Mouse (Mus musculus): ENCODE data around the gene Hoxb7. TPM values are rescaled to one million over a fixed set of nuclear protein-coding genes. Genes with fewer than 3 reads are reported as not detected.

Gene Hoxb7
- polyA plus RNA-seq, 2 experiments, result 0.02 to 0.19 TPM

DNA sequence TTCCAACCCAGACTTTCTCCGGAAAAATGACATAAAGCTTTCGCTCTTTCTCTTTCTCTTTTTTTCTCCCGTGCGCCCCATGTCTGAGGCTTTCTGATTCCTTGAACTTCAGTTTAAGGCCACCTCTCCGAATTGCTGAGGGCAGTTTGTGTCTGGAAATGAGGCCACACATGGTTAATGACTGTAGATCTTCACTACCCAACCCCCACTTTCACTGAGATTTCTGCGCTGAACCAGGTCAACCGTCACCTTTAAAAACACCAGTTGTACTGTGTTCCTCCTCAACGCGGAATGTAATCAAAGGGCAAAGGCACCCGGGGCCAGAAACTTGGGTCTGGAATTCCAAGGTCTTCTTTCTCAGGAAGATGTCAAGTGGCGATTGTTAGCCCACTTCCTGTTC lies 32.2 kb upstream of the Hoxb7 start:
- H3K4me3 ChIP-seq (ENCODE audit: insufficient read depth in 1 of 2, low read depth in 2 of 2, low read length in 2 of 2), result no peak overlapping the region
- H3K27ac ChIP-seq, result no peak overlapping the region
- no peaks in the 10 kb centered on the region for H3K36me3 ChIP-seq (replicated peaks; ENCODE audit: control insufficient read depth, insufficient read depth, low read depth)
- 3% methylated on average over 11 of the region's 11 CpGs for WGBS (ENCODE audit: insufficient replicate concordance)
- H3K9me3 ChIP-seq (ENCODE audit: control insufficient read depth, low read length), result no peaks in the 10 kb centered on the region
- no peak for DNase-seq (ENCODE audit: low read depth in 3 of 3, low spot score in 3 of 3)
- ATAC-seq (ENCODE audit: insufficient read depth), result no peak
- peaks cover 93% of the 10 kb centered on the region for H3K27me3 ChIP-seq (ENCODE audit: control insufficient read depth, insufficient read depth, low read length)
- H3K4me2 ChIP-seq (ENCODE audit: low read depth), result no peak overlapping the region
- no peak overlapping the region for H3K9ac ChIP-seq (replicated peaks)
- no peak for TF ChIP-seq EP300 (IDR thresholded peaks at IDR 0.05; ENCODE audit: low read depth)
- no peak for TF ChIP-seq CTCF (IDR thresholded peaks at IDR 0.05; ENCODE audit: low read depth)
- no peaks in the 10 kb centered on the region for H3K4me1 ChIP-seq (replicated peaks; ENCODE audit: control insufficient read depth in 2 of 2, insufficient read depth in 2 of 2, low read length in 1 of 2)

DNA sequence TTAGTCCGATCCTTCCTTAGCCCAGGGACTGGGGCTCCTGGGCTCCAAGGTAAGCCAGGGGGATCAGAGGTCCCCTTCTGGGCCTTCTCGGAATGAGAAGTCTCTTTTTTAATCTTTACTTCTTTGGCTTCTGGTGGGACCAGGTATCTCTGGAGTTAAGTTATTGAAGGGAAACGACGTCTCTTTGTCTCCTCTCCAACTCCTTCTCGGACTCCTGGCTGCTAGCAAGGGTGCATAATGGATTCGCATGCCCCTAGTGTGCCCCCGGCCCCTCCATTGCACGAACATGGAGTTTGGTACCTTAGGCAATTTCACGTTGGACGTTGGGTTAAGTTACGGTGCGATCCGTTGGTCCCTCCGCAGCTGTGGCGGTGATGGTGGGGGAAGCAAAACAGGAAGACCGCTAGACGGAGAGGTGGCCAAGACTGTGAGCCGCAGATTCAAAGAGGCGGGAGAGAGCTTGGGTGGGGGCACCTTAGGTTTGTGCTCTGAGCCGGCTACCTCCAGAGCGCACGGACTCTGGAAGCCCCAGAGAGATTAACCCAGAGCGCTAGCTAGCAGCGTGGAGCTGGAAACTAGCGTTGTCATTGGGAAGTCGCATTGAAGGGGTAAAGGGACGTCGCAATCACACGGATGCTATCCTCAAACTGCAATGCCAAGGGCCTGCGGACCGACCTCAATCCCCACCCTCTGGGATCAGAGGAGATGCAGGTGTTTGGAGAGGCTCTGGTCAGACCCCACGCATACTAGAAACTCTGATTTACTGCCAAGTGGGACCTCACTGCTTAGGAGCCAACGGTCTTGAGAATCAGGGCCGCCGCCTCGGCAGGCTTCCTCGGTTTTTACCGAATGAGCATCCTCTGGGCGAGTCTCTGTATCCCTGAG lies 31.1 kb upstream of the Hoxb7 start:
- no peak overlapping the region for H3K4me2 ChIP-seq (ENCODE audit: low read depth)
- TF ChIP-seq EP300 (IDR thresholded peaks at IDR 0.05; ENCODE audit: low read depth) (no peak), CTCF (IDR thresholded peaks at IDR 0.05; ENCODE audit: low read depth) (no peak)
- no peak overlapping the region for H3K4me3 ChIP-seq (ENCODE audit: insufficient read depth in 1 of 2, low read depth in 2 of 2, low read length in 2 of 2)
- no peaks in the 10 kb centered on the region for H3K9me3 ChIP-seq (ENCODE audit: control insufficient read depth, low read length)
- WGBS (ENCODE audit: insufficient replicate concordance), result 2% methylated on average over 39 of the region's 39 CpGs
- H3K9ac ChIP-seq (replicated peaks), result no peak overlapping the region
- H3K27me3 ChIP-seq (ENCODE audit: control insufficient read depth, insufficient read depth, low read length), result peaks cover 94% of the 10 kb centered on the region
- H3K4me1 ChIP-seq (replicated peaks; ENCODE audit: control insufficient read depth in 2 of 2, insufficient read depth in 2 of 2, low read length in 1 of 2), result no peaks in the 10 kb centered on the region
- no peak overlapping the region for H3K27ac ChIP-seq
- DNase-seq (ENCODE audit: low read depth in 3 of 3, low spot score in 3 of 3) (no peak), ATAC-seq (ENCODE audit: insufficient read depth) (no peak)
- H3K36me3 ChIP-seq (replicated peaks; ENCODE audit: control insufficient read depth, insufficient read depth, low read depth), result no peaks in the 10 kb centered on the region

DNA sequence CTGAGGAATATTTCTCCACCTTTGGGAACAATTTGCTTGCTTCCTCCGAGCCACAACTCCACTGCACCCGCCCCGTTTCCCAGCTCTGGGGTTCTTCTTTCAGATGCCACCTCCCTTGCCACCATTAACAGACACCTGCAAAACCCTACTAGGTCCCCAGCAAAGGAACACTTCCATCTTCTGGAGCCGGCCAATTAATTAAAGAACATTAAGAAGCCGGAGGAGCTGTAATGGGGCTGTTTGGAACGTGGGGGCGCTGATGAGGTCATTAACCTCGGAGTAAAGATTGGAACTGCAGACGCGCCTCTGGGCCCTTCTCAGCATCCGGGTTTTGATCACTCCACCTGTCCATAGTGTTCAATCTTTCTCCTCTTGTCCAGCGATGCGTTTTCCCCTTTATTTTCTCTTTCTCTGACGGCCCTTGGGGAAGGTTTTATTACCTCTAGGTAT lies 30.4 kb upstream of the Hoxb7 start:
- H3K4me2 ChIP-seq (ENCODE audit: low read depth), result no peak overlapping the region
- H3K4me1 ChIP-seq (replicated peaks; ENCODE audit: control insufficient read depth in 2 of 2, insufficient read depth in 2 of 2, low read length in 1 of 2), result no peaks in the 10 kb centered on the region
- TF ChIP-seq EP300 (IDR thresholded peaks at IDR 0.05; ENCODE audit: low read depth), result no peak
- no peak for TF ChIP-seq CTCF (IDR thresholded peaks at IDR 0.05; ENCODE audit: low read depth)
- peaks cover 94% of the 10 kb centered on the region for H3K27me3 ChIP-seq (ENCODE audit: control insufficient read depth, insufficient read depth, low read length)
- no peaks in the 10 kb centered on the region for H3K36me3 ChIP-seq (replicated peaks; ENCODE audit: control insufficient read depth, insufficient read depth, low read depth)
- ATAC-seq (ENCODE audit: insufficient read depth) (no peak), DNase-seq (ENCODE audit: low read depth in 3 of 3, low spot score in 3 of 3) (no peak)
- 4% methylated on average over 14 of the region's 14 CpGs for whole genome bisulfite sequencing (ENCODE audit: insufficient replicate concordance)
- H3K4me3 ChIP-seq (ENCODE audit: insufficient read depth in 1 of 2, low read depth in 2 of 2, low read length in 2 of 2), result no peak overlapping the region
- H3K27ac ChIP-seq, result no peak overlapping the region
- H3K9me3 ChIP-seq (ENCODE audit: control insufficient read depth, low read length), result no peaks in the 10 kb centered on the region
- H3K9ac ChIP-seq (replicated peaks), result no peak overlapping the region

DNA sequence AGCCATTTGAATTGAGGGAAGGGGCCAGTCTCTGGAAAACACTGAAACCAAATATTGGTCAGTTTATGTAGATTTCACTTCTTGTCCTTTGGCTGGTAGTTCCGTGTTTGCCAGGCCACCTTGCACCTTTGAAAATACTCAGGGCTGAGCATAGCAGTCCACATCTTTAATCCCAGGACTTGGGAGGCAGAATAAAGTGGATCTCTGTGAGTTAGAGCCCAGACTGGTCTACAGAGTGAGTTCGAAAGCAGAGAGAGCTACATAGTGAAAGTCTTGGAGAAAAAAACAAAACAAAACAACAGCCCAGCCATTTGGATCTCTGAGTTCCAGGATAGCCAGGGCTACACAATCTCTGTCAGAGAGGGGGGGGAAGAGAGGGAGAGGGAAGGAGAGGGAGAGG lies 29.3 kb upstream of the Hoxb7 start:
- H3K27me3 ChIP-seq (ENCODE audit: control insufficient read depth, insufficient read depth, low read length), result peaks cover 94% of the 10 kb centered on the region
- no peaks in the 10 kb centered on the region for H3K4me1 ChIP-seq (replicated peaks; ENCODE audit: control insufficient read depth in 2 of 2, insufficient read depth in 2 of 2, low read length in 1 of 2)
- H3K27ac ChIP-seq, result no peak overlapping the region
- H3K36me3 ChIP-seq (replicated peaks; ENCODE audit: control insufficient read depth, insufficient read depth, low read depth), result no peaks in the 10 kb centered on the region
- H3K9me3 ChIP-seq (ENCODE audit: control insufficient read depth, low read length), result no peaks in the 10 kb centered on the region
- WGBS (ENCODE audit: insufficient replicate concordance), result 15% methylated on average over 2 of the region's 2 CpGs
- no peak for TF ChIP-seq EP300 (IDR thresholded peaks at IDR 0.05; ENCODE audit: low read depth)
- TF ChIP-seq CTCF (IDR thresholded peaks at IDR 0.05; ENCODE audit: low read depth), result no peak
- no peak overlapping the region for H3K9ac ChIP-seq (replicated peaks)
- H3K4me2 ChIP-seq (ENCODE audit: low read depth), result no peak overlapping the region
- no peak for DNase-seq (ENCODE audit: low read depth in 3 of 3, low spot score in 3 of 3)
- no peak overlapping the region for H3K4me3 ChIP-seq (ENCODE audit: insufficient read depth in 1 of 2, low read depth in 2 of 2, low read length in 2 of 2)
- no peak for ATAC-seq (ENCODE audit: insufficient read depth)

DNA sequence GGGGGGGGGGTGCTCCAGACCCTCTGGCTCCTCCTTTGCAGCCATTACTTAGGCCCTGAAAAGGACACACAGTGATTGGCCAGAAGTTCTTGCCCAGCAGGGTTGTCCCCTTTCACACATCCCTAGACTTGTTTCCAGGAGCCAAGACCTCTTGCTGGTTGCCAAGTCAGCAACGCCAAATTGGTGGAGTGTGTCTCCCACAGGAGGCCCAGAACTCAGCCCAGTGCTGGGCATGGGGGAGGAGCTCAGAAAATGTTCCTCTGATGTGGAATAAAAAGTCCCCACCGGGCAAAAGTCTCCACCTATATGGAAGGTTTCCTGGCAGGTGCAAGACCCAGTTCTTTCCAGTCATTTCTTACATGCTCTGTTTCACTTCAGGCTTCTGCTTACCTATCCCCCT lies 27.4 kb upstream of the Hoxb7 start:
- H3K36me3 ChIP-seq (replicated peaks; ENCODE audit: control insufficient read depth, insufficient read depth, low read depth), result no peaks in the 10 kb centered on the region
- no peak overlapping the region for H3K4me2 ChIP-seq (ENCODE audit: low read depth)
- H3K27me3 ChIP-seq (ENCODE audit: control insufficient read depth, insufficient read depth, low read length), result peaks cover 94% of the 10 kb centered on the region
- ATAC-seq (ENCODE audit: insufficient read depth) (no peak), DNase-seq (ENCODE audit: low read depth in 3 of 3, low spot score in 3 of 3) (no peak)
- TF ChIP-seq EP300 (IDR thresholded peaks at IDR 0.05; ENCODE audit: low read depth) (no peak), CTCF (IDR thresholded peaks at IDR 0.05; ENCODE audit: low read depth) (no peak)
- H3K4me3 ChIP-seq (ENCODE audit: insufficient read depth in 1 of 2, low read depth in 2 of 2, low read length in 2 of 2), result no peak overlapping the region
- H3K4me1 ChIP-seq (replicated peaks; ENCODE audit: control insufficient read depth in 2 of 2, insufficient read depth in 2 of 2, low read length in 1 of 2), result no peaks in the 10 kb centered on the region
- no peaks in the 10 kb centered on the region for H3K9me3 ChIP-seq (ENCODE audit: control insufficient read depth, low read length)
- WGBS (ENCODE audit: insufficient replicate concordance), result 21% methylated on average over 2 of the region's 2 CpGs
- no peak overlapping the region for H3K9ac ChIP-seq (replicated peaks)
- no peak overlapping the region for H3K27ac ChIP-seq

All from liver, embryonic 14.5 days (tissue).